Mouse (Mus musculus) adrenal gland, postnatal 14 days (tissue): ENCODE data around the gene Sprr1b. TPM values are rescaled to one million over a fixed set of nuclear protein-coding genes. Genes with fewer than 3 reads are reported as not detected.

ENCODE experiments used
- DNase-seq: peaks from one replicate; pipeline ENCODE4 v3.0.0; 2021; ENCODE audit warnings: mixed read lengths
- long read RNA-seq, 2 experiments: library from polyadenylated mRNA; stranded (forward); transcript quantifications; one replicate each; pipeline ENCODE4 v2.0.0; 2021
- total RNA-seq: library from RNA; stranded (reverse); gene quantifications from 2 replicates; pipeline ENCODE4 v1.2.3, GENCODE M21; 2021

Gene Sprr1b
- total RNA-seq, result not detected in 2 replicates
- long read RNA-seq, experiment 1, result 0 reads
- long read RNA-seq, experiment 2, result 0 reads

- no peak for DNase-seq
Observed at GRCm38 (mm10) chr3:92438689-92439088, at the start of gene Sprr1b. Gene Sprr1b, minus strand, starts transcription at chr3:92438789.

DNA sequence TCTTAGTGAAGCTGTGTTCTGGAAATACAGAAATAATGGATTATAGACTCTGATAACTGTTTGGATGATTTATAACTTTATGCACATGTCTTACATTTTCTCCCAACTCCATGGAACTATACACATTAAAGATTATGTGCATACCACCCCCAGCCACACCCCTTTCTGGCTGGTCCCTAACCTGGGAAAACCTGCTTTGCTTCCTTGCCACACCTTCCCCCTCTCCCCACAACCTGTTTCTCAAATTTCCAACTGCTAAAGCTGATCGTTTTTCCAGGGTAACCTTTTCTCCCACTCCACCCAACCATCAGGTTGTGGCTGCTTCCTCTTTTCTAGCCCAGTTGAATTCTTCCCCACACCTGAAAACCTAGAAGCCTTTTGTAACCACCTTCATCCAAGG is 47.7 kb upstream of the Sprr1b start:
- no peak for DNase-seq

DNA sequence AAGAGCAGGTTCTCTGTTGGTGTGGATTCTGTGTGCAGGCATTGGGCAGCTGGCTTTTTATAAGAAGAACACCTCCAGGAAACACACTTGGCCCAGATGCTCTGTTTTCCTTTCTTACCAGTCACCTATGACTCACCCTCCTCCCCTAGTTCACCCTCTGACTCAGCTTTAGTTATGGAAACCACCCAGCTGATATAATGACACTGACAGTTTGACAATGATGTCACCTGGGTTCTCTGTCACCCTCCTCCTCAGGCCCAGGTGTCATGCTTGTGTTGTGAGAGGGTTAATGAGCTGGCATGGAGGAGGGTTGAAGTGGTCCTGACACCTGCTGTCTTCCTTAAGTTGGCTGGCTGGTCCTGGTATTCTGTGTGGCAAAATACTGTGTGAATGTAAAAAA is 47.3 kb upstream of the Sprr1b start, which contains the start of gene Sprr1a:
TSS of gene Sprr1a (minus strand) at position 33 of the 400 bp plus-strand sequence.
- DNase-seq, result peak; percentile 22

GRCm38 (mm10) chr3:92481249-92481648 is 42.7 kb upstream of the Sprr1b start:
- DNase-seq, result peak; percentile 13

- DNase-seq, result no peak
Observed at GRCm38 (mm10) chr3:92470111-92470510, 31.5 kb upstream of the Sprr1b start.

GRCm38 (mm10) chr3:92467424-92467823 is 28.8 kb upstream of the Sprr1b start:
- DNase-seq, result no peak

DNA sequence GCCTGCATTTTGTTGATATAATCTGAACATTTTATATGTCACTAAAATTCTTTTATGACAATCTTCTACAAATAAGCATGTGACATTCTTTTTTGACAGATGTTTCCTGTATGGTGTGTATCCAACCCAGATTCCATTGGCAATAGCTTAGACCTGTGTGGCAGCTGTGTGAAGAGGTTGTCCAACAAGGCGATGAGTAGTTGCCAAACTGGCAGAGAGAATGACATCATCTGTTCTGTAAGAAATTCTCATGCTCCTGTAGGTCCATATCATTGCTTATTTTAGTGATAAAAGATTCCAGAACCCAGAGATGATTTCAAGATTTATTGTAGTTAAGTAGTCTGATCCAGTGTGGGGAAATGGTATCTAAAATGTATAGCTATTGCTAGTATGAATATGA is 28.0 kb upstream of the Sprr1b start:
- no peak for DNase-seq

DNA sequence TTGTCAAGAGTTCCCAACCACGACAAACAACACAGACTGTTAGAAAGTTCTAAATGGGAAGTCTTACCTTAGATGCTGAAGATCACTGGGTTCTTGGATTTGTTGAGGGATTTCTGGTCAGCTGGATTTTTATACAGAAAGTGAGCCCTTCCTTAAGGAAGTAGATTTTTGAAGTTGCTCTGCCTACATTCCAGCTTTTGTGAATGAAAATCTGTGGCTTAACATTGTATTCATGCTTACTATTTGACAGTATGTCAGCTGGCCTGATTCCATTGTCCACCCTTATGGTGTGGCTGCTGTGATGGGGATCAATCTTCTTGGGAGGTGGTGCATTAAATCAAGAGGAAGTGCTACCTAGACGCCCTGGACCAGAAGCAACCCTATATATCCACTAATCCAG is 20.0 kb upstream of the Sprr1b start, which contains the start of gene Sprr3:
TSS of gene Sprr3 (minus strand) at position 101 of the 400 bp plus-strand sequence.
- no peak for DNase-seq

- DNase-seq, result no peak
Observed at GRCm38 (mm10) chr3:92455151-92455550, 16.6 kb upstream of the Sprr1b start.

DNA sequence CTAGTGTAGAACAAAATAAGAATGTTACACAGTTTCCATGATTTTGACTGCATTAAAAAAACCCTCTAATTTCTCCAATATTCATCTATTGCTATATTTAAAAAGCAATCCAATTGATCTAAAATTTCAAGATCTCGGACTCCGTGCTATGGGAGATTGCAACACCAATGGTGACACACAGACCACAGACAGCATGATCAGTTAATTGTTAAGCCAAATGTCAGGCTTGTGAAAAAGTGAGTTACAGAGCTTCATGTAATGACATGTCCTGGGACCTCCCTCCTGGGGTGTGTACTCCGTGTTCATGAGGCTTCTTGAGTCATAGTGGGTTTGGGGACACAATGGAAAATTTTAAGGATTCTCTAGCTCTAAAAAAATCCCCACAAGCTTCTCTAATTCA is 1.6 kb upstream of the Sprr1b start:
- DNase-seq, result no peak

- no peak for DNase-seq
Observed at GRCm38 (mm10) chr3:92432282-92432681, 6.3 kb downstream of the Sprr1b start, which contains the start of gene Sprr2k. Gene Sprr2k, plus strand, starts transcription at chr3:92432582.

GRCm38 (mm10) chr3:92429323-92429722 is 9.3 kb downstream of the Sprr1b start, which contains the start of gene Gm9774:
Gene Gm9774, minus strand, starts transcription at chr3:92429423.
- DNase-seq, result no peak

- no peak for DNase-seq
Observed at GRCm38 (mm10) chr3:92417782-92418181, 20.8 kb downstream of the Sprr1b start, which contains the start of gene Sprr2j-ps. Gene Sprr2j-ps, plus strand, starts transcription at chr3:92418082.

GRCm38 (mm10) chr3:92407691-92408090 is 30.9 kb downstream of the Sprr1b start, which contains the start of gene Sprr2i:
Gene Sprr2i, plus strand, starts transcription at chr3:92407991.
- DNase-seq, result no peak

- no peak for DNase-seq
Observed at GRCm38 (mm10) chr3:92394301-92394700, 44.3 kb downstream of the Sprr1b start.

Other genes with a start within 250 kb of the Sprr1b start
- not detected in 2 replicates for gene Sprr2a1, start 223.0 kb downstream of the Sprr1b start, total RNA-seq
- gene Sprr2a2, start 222.9 kb downstream of the Sprr1b start, total RNA-seq, result not detected in 2 replicates
- gene Sprr2a3, start 153.4 kb downstream of the Sprr1b start, total RNA-seq, result not detected in 2 replicates
- gene Sprr2b, start 122.2 kb downstream of the Sprr1b start, total RNA-seq, result not detected in 2 replicates
- not detected in 2 replicates for gene Sprr2d, start 99.6 kb downstream of the Sprr1b start, total RNA-seq
- gene Sprr2e, start 86.6 kb downstream of the Sprr1b start, total RNA-seq, result not detected in 2 replicates
- not detected in 2 replicates for gene Sprr2f, start 73.6 kb downstream of the Sprr1b start, total RNA-seq
- not detected in 2 replicates for gene Sprr2h, start 53.1 kb downstream of the Sprr1b start, total RNA-seq
- not detected in 2 replicates for gene Sprr2i, start 30.8 kb downstream of the Sprr1b start, total RNA-seq
- gene Sprr2j-ps, start 20.7 kb downstream of the Sprr1b start, total RNA-seq, result not detected in 2 replicates
- gene Gm9774, start 9.4 kb downstream of the Sprr1b start, total RNA-seq, result 1.6 and 7.1 TPM in 2 replicates
- gene Sprr2k, start 6.2 kb downstream of the Sprr1b start, total RNA-seq, result not detected in 2 replicates
- not detected in 2 replicates for gene Sprr3, start 19.9 kb upstream of the Sprr1b start, total RNA-seq
- not detected in 2 replicates for gene Sprr1a, start 47.1 kb upstream of the Sprr1b start, total RNA-seq
- gene Sprr4, start 61.7 kb upstream of the Sprr1b start, total RNA-seq, result not detected in 2 replicates
- not detected in 2 replicates for gene 2310046K23Rik, start 95.7 kb upstream of the Sprr1b start, total RNA-seq
- gene Ivl, start 134.9 kb upstream of the Sprr1b start, total RNA-seq, result not detected in 2 replicates
- not detected in 2 replicates for gene Smcp, start 150.2 kb upstream of the Sprr1b start, total RNA-seq
- gene 2210017I01Rik, start 168.7 kb upstream of the Sprr1b start, total RNA-seq, result not detected in 2 replicates
- gene Lce6a, start 182.9 kb upstream of the Sprr1b start, total RNA-seq, result not detected in 2 replicates
- not detected in 2 replicates for gene Lce1a1, start 209.5 kb upstream of the Sprr1b start, total RNA-seq
- gene Lce1b, start 218.1 kb upstream of the Sprr1b start, total RNA-seq, result not detected in 2 replicates
- not detected in 2 replicates for gene Lce1a2, start 231.5 kb upstream of the Sprr1b start, total RNA-seq
- gene Lce1c, start 240.5 kb upstream of the Sprr1b start, total RNA-seq, result not detected in 2 replicates
- gene Lce1d, start 248.4 kb upstream of the Sprr1b start, total RNA-seq, result not detected in 2 replicates